Comparison of ENCODE assay signal across 30 mouse cellular contexts in genomic region chr13:106689618-106690017, GRCm38 (mm10).
A peak's percentile ranks its signal among the peaks of the same experiment; 100 is the strongest.
DNase-seq lines count a peak whose midpoint lies in the region; ATAC-seq and TF ChIP-seq lines count a peak whose summit lies in the region.
"Had no signal": no experiment of that assay in that cellular context is flagged by ENCODE, and none has a peak within 500 bp of the region (broad histone marks: within the 10 kb centered on the region; RNA-seq: fewer than 3 reads in every experiment).

No protein-coding gene starts in this region.

- no peaks in the 10 kb centered on the region for H3K36me3 ChIP-seq in hindbrain, postnatal 0 days (ENCODE audit: insufficient read depth, low read length)
- H3K36me3 ChIP-seq in hindbrain, embryonic 13.5 days: no peaks in the 10 kb centered on the region
- H3K36me3 ChIP-seq: embryonic facial prominence, embryonic 13.5 days; heart, embryonic 13.5 days; hindbrain, embryonic 10.5 days; intestine, embryonic 15.5 days; limb, embryonic 12.5 days; lung, embryonic 15.5 days; neural tube, embryonic 15.5 days had no signal

- H3K9me3 ChIP-seq in hindbrain, postnatal 0 days (ENCODE audit: low read length): no peaks in the 10 kb centered on the region
- H3K9me3 ChIP-seq in hindbrain, embryonic 13.5 days: no peaks in the 10 kb centered on the region
- H3K9me3 ChIP-seq: embryonic facial prominence, embryonic 13.5 days; heart, embryonic 13.5 days; hindbrain, embryonic 10.5 days; intestine, embryonic 15.5 days; limb, embryonic 12.5 days; lung, embryonic 15.5 days; neural tube, embryonic 15.5 days had no signal

- ATAC-seq in hindbrain, postnatal 0 days: no peak
- ATAC-seq in hindbrain, embryonic 13.5 days (ENCODE audit: low FRiP score): no peak
- ATAC-seq: CD4-positive, CD25-positive, alpha-beta regulatory T cell, adult 4 months; intestine, embryonic 15.5 days had no signal

- no peaks in the 10 kb centered on the region for H3K27me3 ChIP-seq in hindbrain, postnatal 0 days (ENCODE audit: insufficient read depth, low read length)
- no peaks in the 10 kb centered on the region for H3K27me3 ChIP-seq in hindbrain, embryonic 13.5 days
- H3K27me3 ChIP-seq: embryonic facial prominence, embryonic 13.5 days; heart, embryonic 13.5 days; intestine, embryonic 15.5 days; limb, embryonic 12.5 days; lung, embryonic 15.5 days; neural tube, embryonic 15.5 days had no signal

- TF ChIP-seq POLR2A in cortical plate, adult 2 months (IDR thresholded peaks at IDR 0.05; ENCODE audit: extremely low read depth, insufficient read depth, low read length): no peak

- TF ChIP-seq CTCF in hindbrain, postnatal 0 days (IDR thresholded peaks at IDR 0.05; ENCODE audit: low read depth): no peak
- TF ChIP-seq CTCF in layer of hippocampus, adult 2 months (conservative IDR thresholded peaks at IDR 0.05): no peak
- no peak for TF ChIP-seq CTCF in cortical plate, adult 2 months (IDR thresholded peaks at IDR 0.05; ENCODE audit: extremely low read depth, insufficient read depth, low read length)

- 0 out of 2 replicates have a peak, but pooled peaks cover 2% of the 10 kb centered on the region for H3K4me1 ChIP-seq in hindbrain, postnatal 0 days (ENCODE audit: insufficient read depth, low read length)
- peaks cover 4% of the 10 kb centered on the region; the same call in 1 of the 2 replicates for H3K4me1 ChIP-seq in hindbrain, embryonic 13.5 days (replicated peaks)
- no peaks in the 10 kb centered on the region for H3K4me1 ChIP-seq in cortical plate, adult 2 months (ENCODE audit: control insufficient read depth, insufficient read depth, low read length)
- H3K4me1 ChIP-seq: heart, embryonic 13.5 days; hindbrain, embryonic 10.5 days; intestine, embryonic 15.5 days; limb, embryonic 12.5 days; lung, embryonic 15.5 days; neural tube, embryonic 15.5 days had no signal

- DNase-seq in hindbrain, postnatal 0 days (ENCODE audit: low spot score): peak; percentile 31
- DNase-seq in layer of hippocampus, adult 2 months (ENCODE audit: low spot score in 2 of 2): no peak
- DNase-seq in layer of hippocampus, adult 8-10 months (ENCODE audit: low spot score in 2 of 2): no peak
- DNase-seq in retina, embryonic 14.5 days (ENCODE audit: low spot score): peak; percentile 3
- no peak for DNase-seq in retina, postnatal 1 day
- DNase-seq in thymus, postnatal 4 days: no peak
- DNase-seq: adrenal gland, adult 8-10 months; cerebellum, adult 11 months; cerebellum, adult 9-10 months; cerebellum, postnatal 36 days; embryo, embryonic 11 days; gastrocnemius, postnatal 10 days; kidney, adult 9 months; right cerebral cortex, postnatal 4 days; thymus, adult 18-20 months; thymus, postnatal 36 days had no signal

- H3K27ac ChIP-seq in hindbrain, postnatal 0 days: no peak overlapping the region
- no peak overlapping the region for H3K27ac ChIP-seq in hindbrain, embryonic 13.5 days
- peak overlapping the region; percentile 23; the same call in 1 of the 2 replicates for H3K27ac ChIP-seq in layer of hippocampus, adult 2 months
- peak overlapping the region; percentile 42; the same call in 1 of the 2 replicates for H3K27ac ChIP-seq in cortical plate, adult 2 months (ENCODE audit: insufficient read depth, low read length)
- H3K27ac ChIP-seq: embryonic facial prominence, embryonic 13.5 days; heart, embryonic 13.5 days; hindbrain, embryonic 10.5 days; intestine, embryonic 15.5 days; limb, embryonic 12.5 days; lung, embryonic 15.5 days; neural tube, embryonic 15.5 days; stomach, postnatal 0 days had no signal

- WGBS in hindbrain, postnatal 0 days: 28% methylated on average over 2 of the region's 2 CpGs
- WGBS in hindbrain, embryonic 13.5 days: 63% methylated on average over 2 of the region's 2 CpGs

- H3K4me2 ChIP-seq in hindbrain, postnatal 0 days (ENCODE audit: low read depth, low read length): no peak overlapping the region
- H3K4me2 ChIP-seq in hindbrain, embryonic 13.5 days: no peak overlapping the region
- H3K4me2 ChIP-seq: embryonic facial prominence, embryonic 13.5 days; heart, embryonic 13.5 days; intestine, embryonic 15.5 days; limb, embryonic 12.5 days; liver, embryonic 11.5 days; lung, embryonic 15.5 days; midbrain, embryonic 11.5 days; neural tube, embryonic 15.5 days had no signal

- H3K4me3 ChIP-seq in hindbrain, postnatal 0 days (ENCODE audit: low read length): no peak overlapping the region
- no peak overlapping the region for H3K4me3 ChIP-seq in hindbrain, embryonic 13.5 days
- H3K4me3 ChIP-seq in layer of hippocampus, adult 2 months: no peak overlapping the region
- H3K4me3 ChIP-seq in cortical plate, adult 2 months (ENCODE audit: insufficient read depth, low read length): no peak overlapping the region
- H3K4me3 ChIP-seq: embryonic facial prominence, embryonic 13.5 days; erythroblast, embryonic 14.5 days; heart, embryonic 13.5 days; hindbrain, embryonic 10.5 days; intestine, embryonic 15.5 days; limb, embryonic 12.5 days; lung, embryonic 15.5 days; neural tube, embryonic 15.5 days had no signal

- H3K9ac ChIP-seq in hindbrain, postnatal 0 days (replicated peaks; ENCODE audit: low read length): no peak overlapping the region
- no peak overlapping the region for H3K9ac ChIP-seq in hindbrain, embryonic 13.5 days
- H3K9ac ChIP-seq: embryonic facial prominence, embryonic 13.5 days; heart, embryonic 13.5 days; intestine, embryonic 15.5 days; limb, embryonic 12.5 days; lung, embryonic 15.5 days; neural tube, embryonic 15.5 days had no signal

Comparison
In these comparisons a context has a peak if more than half of its experiments do, and no peak if none do; other contexts are left out.
1. DNase-seq: peak in hindbrain, postnatal 0 days (single experiment) and retina, embryonic 14.5 days (single experiment); none in layer of hippocampus, adult 2 months (0 of 2), layer of hippocampus, adult 8-10 months (0 of 2), retina, postnatal 1 day (single experiment) and thymus, postnatal 4 days (single experiment).
2. H3K27ac ChIP-seq: peak in layer of hippocampus, adult 2 months (single experiment) and cortical plate, adult 2 months (single experiment); none in hindbrain, postnatal 0 days (single experiment) and hindbrain, embryonic 13.5 days (single experiment).